Mouse (Mus musculus) hindbrain, embryonic 15.5 days (tissue): ENCODE measurements around the gene Cks1b. TPM values are rescaled to one million over a fixed set of nuclear protein-coding genes. Genes with fewer than 3 reads are reported as not detected.

Experiments used
- ATAC-seq: fragments of 200-750 bp; cut with Nextera tagmentation; 2 replicates; pipeline ENCODE4 v1.8.0; 2017; ENCODE audit warnings: low read depth, moderate number of reproducible peaks, moderate TSS enrichment; ENCODE audit not compliant: low FRiP score
- H3K27ac ChIP-seq: fragments of 300-500 bp; sonication (generic); replicated peaks from 2 replicates; pipeline ENCODE4 v1.5.1; 2015; ENCODE audit warnings: mild to moderate bottlenecking, inconsistent platforms
- H3K27me3 ChIP-seq: fragments of 300-500 bp; sonication (generic); 2 replicates; pipeline ENCODE4 v1.6.1; 2015; ENCODE audit warnings: control low read depth, inconsistent platforms
- H3K36me3 ChIP-seq: fragments of 300-500 bp; sonication (generic); 2 replicates; pipeline ENCODE4 v1.6.1; 2015; ENCODE audit warnings: control low read depth, inconsistent platforms
- H3K4me1 ChIP-seq: fragments of 300-500 bp; sonication (generic); replicated peaks from 2 replicates; pipeline ENCODE4 v1.6.1; 2015; ENCODE audit warnings: control low read depth, inconsistent platforms
- H3K4me2 ChIP-seq: fragments of 300-500 bp; sonication (generic); 2 replicates; pipeline ENCODE4 v1.6.1; 2015; ENCODE audit warnings: moderate library complexity, mild to moderate bottlenecking, inconsistent platforms
- H3K4me3 ChIP-seq: fragments of 300-500 bp; sonication (generic); 2 replicates; pipeline ENCODE4 v1.5.1; 2015; ENCODE audit warnings: mild to moderate bottlenecking, inconsistent platforms
- H3K9ac ChIP-seq: fragments of 300-500 bp; sonication (generic); 2 replicates; pipeline ENCODE4 v1.6.1; 2015; ENCODE audit warnings: inconsistent platforms
- H3K9me3 ChIP-seq: fragments of 300-500 bp; sonication (generic); 2 replicates; pipeline ENCODE4 v1.6.1; 2016; ENCODE audit warnings: control low read depth, inconsistent platforms
- WGBS: fragments of 180-500 bp; shearing (Covaris S2); methylation state at CpG from one replicate; pipeline ENCODE4 v1.1.7; 2015; 5-methylcytosine and 5-hydroxymethylcytosine counted together
- polyA plus RNA-seq: library from polyadenylated mRNA; unstranded; fragments of >200 nt; fragmentation: Nextera tagmentation; extraction: Ambion mirVana; gene quantifications from 2 replicates; pipeline ENCODE4 v1.2.1, GENCODE M21; 2015

Cks1b gene
- polyA plus RNA-seq, 1 experiment from 2014 or later: 95.9 TPM

DNA sequence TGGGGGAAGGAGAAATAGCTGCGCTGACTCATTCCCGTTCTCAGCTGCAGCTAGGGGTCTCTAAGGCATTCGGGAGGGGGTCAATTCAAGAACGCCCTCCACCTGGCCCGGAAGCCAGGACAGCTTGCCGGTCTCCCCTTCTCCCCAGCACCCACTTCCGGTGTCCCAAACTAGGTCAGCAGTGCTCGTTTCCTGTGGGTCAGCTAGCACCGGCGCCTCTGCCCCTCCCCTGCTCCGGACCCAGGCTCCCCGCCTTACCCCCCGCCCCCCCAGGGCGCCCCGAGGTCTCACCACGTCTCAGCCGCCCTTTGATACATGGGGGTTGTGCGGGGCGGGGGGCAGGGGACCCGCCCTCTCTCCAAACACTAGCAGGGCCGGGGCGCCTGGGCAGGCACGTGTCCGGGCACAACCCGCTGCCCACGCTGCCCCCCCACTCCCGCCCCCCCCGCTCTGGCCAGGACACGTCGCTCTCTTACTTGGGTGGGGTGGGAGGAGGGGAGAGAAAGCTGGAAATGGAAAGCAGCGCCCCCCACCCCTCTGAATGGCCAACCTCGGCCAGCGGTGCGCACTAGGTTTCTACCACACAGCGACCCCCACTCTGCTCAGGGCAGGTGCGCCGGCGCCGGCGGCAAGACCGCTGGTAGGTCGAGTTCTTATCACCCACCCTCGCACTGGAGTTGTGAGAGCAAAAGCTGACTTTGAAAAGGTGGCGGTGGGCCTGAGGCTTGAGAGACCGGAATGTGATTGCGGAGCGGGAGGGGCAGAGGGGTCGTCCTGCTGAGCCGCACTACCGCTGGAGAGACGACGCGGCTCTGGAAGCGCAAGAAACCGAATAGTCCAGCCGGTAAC, 26.3 kb downstream of the Cks1b start:
- Histone ChIP-seq H3K4me1 (peaks cover 64% of the 10 kb centered on the region), H3K27ac (0 out of 2 replicates have a peak overlapping the region, but pooled peaks have one; percentile 23)

DNA sequence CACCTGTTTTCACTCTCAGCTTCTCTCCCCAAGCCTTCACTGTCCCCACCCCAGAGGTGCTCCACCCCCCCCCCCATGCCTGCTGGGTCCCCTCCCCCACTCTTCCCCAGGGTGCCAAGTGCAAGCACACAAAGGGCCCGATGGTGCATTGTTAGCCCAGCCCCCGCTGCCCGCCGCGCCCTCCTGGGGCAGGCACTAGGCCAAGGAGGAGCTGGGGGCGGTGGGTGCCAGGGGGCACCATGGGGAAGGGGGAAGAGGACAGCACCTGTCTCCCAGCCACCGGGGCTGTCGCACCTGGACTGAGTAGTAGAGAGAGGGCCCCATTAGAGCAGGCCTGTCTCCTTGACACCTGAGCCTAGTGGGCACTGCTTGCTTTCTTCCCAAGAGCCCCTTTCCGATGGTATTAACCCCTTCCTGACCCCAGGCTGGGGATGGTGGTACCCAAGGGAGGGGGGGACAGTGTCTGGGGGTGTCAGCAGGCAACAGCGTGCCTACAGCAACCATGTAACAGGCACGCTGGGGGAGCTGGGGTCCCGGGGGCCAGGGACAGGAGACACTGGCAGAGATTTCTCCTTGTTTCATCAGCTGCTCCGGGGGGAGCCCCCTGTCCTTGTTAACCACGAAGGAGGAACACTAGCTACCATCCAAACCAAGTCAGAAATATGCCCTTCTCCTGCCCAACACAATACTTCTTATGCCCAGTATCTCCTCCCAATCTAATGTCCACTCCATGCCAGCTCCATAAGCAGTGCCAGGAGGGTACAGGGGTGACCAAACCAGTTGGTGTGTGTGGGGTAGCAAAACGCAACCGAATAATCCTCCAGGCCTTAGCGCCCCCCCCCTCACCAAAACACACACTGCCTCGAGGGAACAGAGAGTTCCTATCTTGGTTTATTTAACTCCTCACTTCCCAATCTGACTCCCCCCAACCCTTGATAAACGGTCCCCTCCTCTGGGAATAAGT, 27.2 kb downstream of the Cks1b start:
- Histone ChIP-seq H3K36me3 (no peaks in the 10 kb centered on the region), H3K27me3 (peaks cover 28% of the 10 kb centered on the region), H3K9me3 (no peaks in the 10 kb centered on the region), H3K27ac (no peak overlapping the region), H3K9ac (peak overlapping the region; percentile 56), H3K4me1 (peaks cover 57% of the 10 kb centered on the region), H3K4me3 (peak overlapping the region; percentile 51), H3K4me2 (peak overlapping the region; percentile 99)
- ATAC-seq: no peak
- WGBS: 10% methylated on average over 19 of the region's 19 CpGs

More for the DNA sequence above, 26.3 kb downstream of the Cks1b start:
- Histone ChIP-seq H3K4me2 (peak overlapping the region; percentile 99), H3K36me3 (no peaks in the 10 kb centered on the region), H3K27me3 (peaks cover 32% of the 10 kb centered on the region), H3K4me3 (peak overlapping the region; percentile 51), H3K9ac (peak overlapping the region; percentile 56), H3K9me3 (no peaks in the 10 kb centered on the region)
- no peak for ATAC-seq
- WGBS: under 1% methylated on average over 52 of the region's 56 CpGs

DNA sequence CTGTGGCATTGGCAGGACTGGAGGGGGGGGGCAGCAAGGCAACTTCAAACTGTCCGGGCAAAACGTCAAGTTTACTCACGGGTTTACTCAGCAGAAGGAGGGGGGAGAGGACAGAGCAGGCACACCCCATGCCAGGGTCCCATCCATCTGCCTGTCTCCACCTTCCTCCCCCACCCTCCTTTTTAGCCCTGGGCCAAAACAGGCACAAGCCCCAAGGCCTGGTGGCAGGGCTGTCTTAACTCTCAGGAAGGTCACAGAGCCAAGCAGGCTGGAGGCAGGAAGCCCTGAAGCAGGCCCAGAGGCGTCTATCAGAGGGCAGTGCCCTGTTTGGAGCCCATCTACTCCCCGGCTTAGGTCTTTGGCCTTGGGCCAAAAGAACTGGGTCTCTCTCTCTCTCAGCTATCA, 28.1 kb downstream of the Cks1b start:
- peaks cover 49% of the 10 kb centered on the region for H3K4me1 ChIP-seq
- H3K4me3 ChIP-seq: no peak overlapping the region
- H3K27ac ChIP-seq: no peak overlapping the region
- H3K27me3 ChIP-seq: peaks cover 22% of the 10 kb centered on the region
- no peak for ATAC-seq
- no peaks in the 10 kb centered on the region for H3K36me3 ChIP-seq
- WGBS: 34% methylated on average over 5 of the region's 5 CpGs
- no peak overlapping the region for H3K4me2 ChIP-seq
- H3K9me3 ChIP-seq: no peaks in the 10 kb centered on the region
- no peak overlapping the region for H3K9ac ChIP-seq

DNA sequence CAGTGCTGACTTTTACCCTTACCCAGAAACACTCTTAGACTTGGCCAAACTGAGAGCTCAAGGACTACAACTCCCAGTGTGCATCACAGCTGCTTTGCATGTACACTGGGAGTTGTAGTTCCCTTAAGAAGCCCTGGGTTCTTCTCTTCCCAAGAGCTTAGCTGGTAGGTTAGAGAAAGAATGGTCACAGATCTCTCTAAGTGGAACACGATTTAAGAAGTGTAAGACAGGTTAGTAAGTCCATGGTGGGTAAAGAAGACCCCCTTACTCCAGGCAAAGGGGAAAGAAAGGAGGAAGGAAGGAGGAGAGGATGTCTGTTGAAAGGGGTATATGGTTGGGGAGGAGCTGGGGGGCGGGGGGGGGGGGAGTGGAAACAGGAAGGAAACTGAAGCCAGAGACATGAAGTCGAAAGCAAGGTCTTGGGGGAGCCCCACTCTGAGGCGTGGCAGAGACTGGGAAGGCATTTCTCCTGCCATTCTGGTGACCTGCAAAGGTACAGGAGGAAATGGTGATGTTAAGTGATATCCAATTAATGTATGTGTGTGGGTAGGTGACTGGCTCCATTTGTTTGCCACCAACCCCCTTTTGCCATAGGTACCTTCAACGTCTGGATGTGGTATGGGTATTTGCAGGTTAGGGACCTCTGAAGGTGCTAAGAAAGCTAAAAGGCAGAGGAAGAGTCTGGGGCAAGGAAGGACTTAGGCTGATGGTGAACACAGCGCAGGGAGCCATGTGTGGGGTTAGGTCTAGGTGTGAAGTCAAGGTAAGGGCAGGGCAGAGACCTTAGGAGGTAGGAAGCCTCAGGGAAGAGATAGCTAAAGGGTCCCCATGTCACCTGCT, 29.1 kb downstream of the Cks1b start:
- Histone ChIP-seq H3K27ac (no peak overlapping the region), H3K9ac (no peak overlapping the region), H3K4me2 (no peak overlapping the region), H3K4me3 (no peak overlapping the region), H3K4me1 (peaks cover 39% of the 10 kb centered on the region), H3K27me3 (peaks cover 17% of the 10 kb centered on the region), H3K9me3 (no peaks in the 10 kb centered on the region), H3K36me3 (no peaks in the 10 kb centered on the region)
- ATAC-seq: no peak
- 60% methylated on average over 6 of the region's 6 CpGs for WGBS

DNA sequence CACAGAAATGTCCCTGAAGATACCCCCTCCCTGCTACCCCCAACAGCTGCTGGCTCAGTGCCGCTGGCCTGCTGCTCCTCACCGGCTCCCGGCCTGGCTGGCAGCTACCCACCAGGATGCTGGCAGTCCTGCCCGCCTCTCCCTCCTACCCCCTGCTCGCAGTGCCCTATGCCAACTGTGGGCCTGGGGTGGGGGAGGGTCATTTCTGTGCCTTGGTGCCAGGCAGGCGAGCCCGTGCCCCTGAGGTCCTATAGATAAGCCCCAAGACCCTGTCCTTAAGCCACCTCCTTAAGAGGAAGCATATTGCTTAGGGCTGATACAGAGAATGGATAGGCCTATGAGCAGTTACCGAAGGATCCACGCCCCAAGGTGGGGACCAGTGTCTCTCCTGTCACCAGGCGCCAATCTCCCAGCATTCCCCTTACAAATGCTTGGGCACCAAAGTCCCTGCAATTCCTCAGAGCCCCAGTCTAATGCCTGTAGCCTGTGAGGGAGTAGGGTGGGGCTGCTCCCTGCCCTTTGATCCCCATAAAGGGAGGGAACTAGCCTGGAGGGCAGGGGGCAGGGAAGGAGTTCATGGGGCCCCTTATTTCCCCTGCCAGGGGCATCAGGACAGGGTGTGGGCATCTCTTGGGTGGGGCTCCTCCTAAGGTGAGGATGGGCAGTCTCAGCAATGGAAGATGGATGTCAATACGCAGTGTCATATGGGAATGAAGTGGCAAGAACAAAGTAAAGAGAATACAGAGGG, 29.9 kb downstream of the Cks1b start:
- Histone ChIP-seq H3K4me3 (no peak overlapping the region), H3K27ac (no peak overlapping the region), H3K4me1 (peaks cover 30% of the 10 kb centered on the region), H3K9ac (no peak overlapping the region), H3K4me2 (no peak overlapping the region), H3K9me3 (no peaks in the 10 kb centered on the region), H3K36me3 (no peaks in the 10 kb centered on the region), H3K27me3 (0 out of 2 replicates have a peak, but pooled peaks cover 10% of the 10 kb centered on the region)
- peak; percentile 15; the same call in 1 of the 2 replicates for ATAC-seq
- WGBS: 53% methylated on average over 11 of the region's 11 CpGs

DNA sequence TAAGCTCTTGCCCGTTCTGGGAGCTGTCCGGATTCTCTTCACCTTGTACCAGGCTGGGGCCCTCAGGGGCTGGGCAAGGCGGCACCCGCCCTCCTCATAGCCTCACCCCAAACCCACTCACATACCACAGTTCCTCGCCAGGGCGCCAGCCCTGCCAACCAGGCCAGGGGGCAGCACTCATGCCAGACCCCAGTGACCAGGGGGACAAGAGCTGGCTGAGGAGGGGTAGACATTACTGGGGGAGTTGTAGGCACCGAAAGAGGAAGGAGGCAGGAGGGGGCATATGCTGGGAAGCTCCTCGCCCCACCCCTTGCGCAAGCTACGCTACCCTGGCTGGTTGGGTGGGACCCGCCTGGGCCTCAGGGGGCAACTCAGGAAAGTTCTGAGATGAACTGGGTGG, 30.6 kb downstream of the Cks1b start:
- H3K36me3 ChIP-seq: no peaks in the 10 kb centered on the region
- H3K9ac ChIP-seq: no peak overlapping the region
- 82% methylated on average over 11 of the region's 11 CpGs for WGBS
- H3K4me3 ChIP-seq: no peak overlapping the region
- H3K27me3 ChIP-seq: 0 out of 2 replicates have a peak, but pooled peaks cover 7% of the 10 kb centered on the region
- H3K27ac ChIP-seq: no peak overlapping the region
- ATAC-seq: no peak
- no peaks in the 10 kb centered on the region for H3K9me3 ChIP-seq
- peaks cover 25% of the 10 kb centered on the region for H3K4me1 ChIP-seq
- H3K4me2 ChIP-seq: no peak overlapping the region

DNA sequence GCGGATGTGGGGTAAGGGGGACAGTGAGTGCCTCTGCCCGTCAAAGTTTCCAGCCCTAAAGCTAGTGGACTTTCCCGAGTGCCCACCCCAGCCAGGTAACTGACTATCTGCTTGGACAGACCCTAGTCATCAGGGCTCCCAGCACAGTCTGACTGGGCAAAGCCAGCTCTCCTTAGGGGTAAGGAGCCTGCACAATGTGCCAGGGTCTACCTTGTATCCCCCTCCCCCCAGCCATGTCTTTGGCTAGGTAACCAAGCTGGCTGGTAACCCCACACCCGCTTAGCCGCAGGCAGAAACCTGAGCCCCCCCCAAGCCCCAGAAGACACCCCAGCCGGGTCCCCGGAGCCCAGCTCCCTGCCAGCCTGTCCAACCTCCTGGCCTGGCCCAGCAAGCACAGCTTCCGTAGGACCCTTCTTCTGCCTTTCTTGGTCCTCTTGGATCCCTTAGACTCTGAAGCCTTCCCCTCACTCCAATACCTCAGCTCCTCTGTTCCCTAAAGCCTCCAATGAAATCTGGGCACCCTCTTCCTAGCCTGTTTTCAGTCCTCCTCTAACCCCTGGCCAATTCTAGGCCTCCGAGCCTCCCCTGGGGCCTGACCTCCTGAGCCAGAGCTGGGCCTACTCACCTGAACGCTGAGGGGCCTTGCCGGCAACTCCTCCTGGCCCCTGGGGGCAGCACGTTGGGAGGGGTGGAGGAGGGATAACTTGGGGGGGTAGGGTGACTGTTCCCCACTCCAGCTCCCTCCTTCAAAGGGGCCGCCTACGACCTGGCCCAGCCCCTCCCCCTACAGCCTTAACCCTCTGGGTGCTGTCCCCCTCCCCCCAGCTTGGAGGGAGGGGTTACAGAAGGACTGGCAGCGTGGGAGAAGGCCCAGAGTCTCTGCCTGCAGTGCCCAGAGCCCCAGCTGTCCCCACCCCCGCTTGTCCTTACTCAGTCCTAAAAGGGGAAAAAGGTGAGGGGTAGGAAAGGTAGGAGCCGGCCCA, 31.5 kb downstream of the Cks1b start:
- H3K4me1 ChIP-seq: peaks cover 16% of the 10 kb centered on the region
- 50% methylated on average over 17 of the region's 17 CpGs for WGBS
- H3K27ac ChIP-seq: no peak overlapping the region
- no peak overlapping the region for H3K9ac ChIP-seq
- H3K9me3 ChIP-seq: no peaks in the 10 kb centered on the region
- H3K27me3 ChIP-seq: no peaks in the 10 kb centered on the region
- H3K4me2 ChIP-seq: no peak overlapping the region
- no peaks in the 10 kb centered on the region for H3K36me3 ChIP-seq
- no peak overlapping the region for H3K4me3 ChIP-seq
- no peak for ATAC-seq

DNA sequence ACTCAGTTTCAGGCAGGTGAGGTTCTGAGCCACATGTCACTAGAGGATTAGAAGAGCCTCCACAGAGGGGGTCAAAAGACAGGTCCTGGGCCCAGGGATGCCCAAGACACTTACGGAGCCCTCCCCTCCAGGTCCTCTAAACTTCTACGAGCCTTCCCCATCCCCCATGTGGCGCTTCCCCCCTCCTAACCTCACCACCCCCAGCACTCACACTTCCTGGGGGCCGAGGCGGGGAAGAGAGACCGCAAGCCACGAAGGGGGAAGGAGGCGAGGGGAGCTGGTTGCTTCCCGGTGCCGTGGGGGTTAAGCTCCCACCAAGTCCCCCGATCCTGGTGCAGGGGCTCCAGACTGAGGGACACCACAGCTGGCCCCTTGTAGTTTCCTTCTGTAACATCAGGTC, 32.7 kb downstream of the Cks1b start:
- H3K9ac ChIP-seq: no peak overlapping the region
- no peaks in the 10 kb centered on the region for H3K36me3 ChIP-seq
- H3K4me3 ChIP-seq: no peak overlapping the region
- no peak for ATAC-seq
- H3K27me3 ChIP-seq: no peaks in the 10 kb centered on the region
- H3K27ac ChIP-seq: no peak overlapping the region
- no peak overlapping the region for H3K4me2 ChIP-seq
- no peaks in the 10 kb centered on the region for H3K9me3 ChIP-seq
- H3K4me1 ChIP-seq: peaks cover 3% of the 10 kb centered on the region
- 55% methylated on average over 11 of the region's 11 CpGs for WGBS

DNA sequence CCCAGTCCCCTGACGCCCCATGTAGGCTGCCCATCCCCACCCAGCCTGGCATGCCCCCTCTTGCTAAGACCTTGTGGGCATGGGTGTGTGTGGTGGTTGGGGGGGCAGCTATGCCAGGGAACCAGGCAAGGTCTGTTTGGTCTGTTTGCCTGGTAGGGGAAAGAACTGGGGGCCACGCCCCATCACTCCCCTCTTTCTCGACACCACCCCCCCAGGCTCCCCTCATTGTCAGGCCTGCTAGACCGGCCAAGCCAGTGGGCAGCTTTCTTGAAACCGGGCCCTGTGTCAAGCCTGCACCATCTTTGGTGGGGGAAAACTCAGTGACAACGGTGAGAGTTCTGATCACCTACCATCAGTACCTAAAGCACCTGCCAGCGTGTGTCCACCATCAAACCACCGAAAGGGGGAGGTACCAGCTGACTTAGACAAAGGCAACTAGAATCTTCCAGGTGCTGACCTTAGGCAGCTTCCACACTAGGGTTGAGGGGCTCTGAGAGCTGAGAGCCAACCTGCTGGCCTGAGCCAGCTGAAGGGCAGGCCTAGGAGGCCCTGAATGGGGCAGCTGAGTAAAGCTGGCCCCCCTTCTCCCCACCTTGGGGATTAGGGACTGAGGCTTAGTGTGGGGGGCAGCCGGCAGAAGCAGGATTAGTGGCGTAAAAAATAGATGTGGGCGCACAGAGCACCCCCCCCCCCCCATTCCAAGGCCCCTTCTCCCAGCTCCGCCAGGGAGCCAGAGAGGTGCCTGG, 33.7 kb downstream of the Cks1b start:
- no peak overlapping the region for H3K9ac ChIP-seq
- no peaks in the 10 kb centered on the region for H3K36me3 ChIP-seq
- H3K4me2 ChIP-seq: no peak overlapping the region
- H3K27me3 ChIP-seq: no peaks in the 10 kb centered on the region
- H3K4me1 ChIP-seq: peaks cover 3% of the 10 kb centered on the region; the same call in 1 of the 2 replicates
- 71% methylated on average over 10 of the region's 12 CpGs for WGBS
- no peak for ATAC-seq
- H3K4me3 ChIP-seq: no peak overlapping the region
- H3K27ac ChIP-seq: no peak overlapping the region
- no peaks in the 10 kb centered on the region for H3K9me3 ChIP-seq
